Mouse (Mus musculus): ENCODE results near the gene Tmem273. TPM values are rescaled to one million over a fixed set of nuclear protein-coding genes. Genes with fewer than 3 reads are reported as not detected.

The Tmem273 gene
- polyA plus RNA-seq, 1 experiment from 2014 or later = 1.1 TPM

GRCm38 (mm10) chr14:32816533-32816932 is 30.8 kb downstream of the Tmem273 start:
- ATAC-seq (no peak), DNase-seq (no peak)
- H3K4me3 ChIP-seq (ENCODE audit: low read depth, low read length) = no peak overlapping the region
- no peaks in the 10 kb centered on the region for H3K4me1 ChIP-seq (ENCODE audit: insufficient read depth)
- no peaks in the 10 kb centered on the region for H3K27me3 ChIP-seq (ENCODE audit: insufficient read depth, low read length)
- TF ChIP-seq CTCF (IDR thresholded peaks at IDR 0.05; ENCODE audit: low read depth) (peak; percentile 22; the same call in 1 of the 2 replicates), EP300 (IDR thresholded peaks at IDR 0.05; ENCODE audit: low read depth) (no peak)
- no peaks in the 10 kb centered on the region for H3K36me3 ChIP-seq (replicated peaks; ENCODE audit: insufficient read depth, low read length)
- H3K9me3 ChIP-seq (ENCODE audit: low read length) = no peaks in the 10 kb centered on the region
- WGBS (ENCODE audit: insufficient replicate concordance) = 61% methylated on average over 4 of the region's 4 CpGs
- H3K27ac ChIP-seq (ENCODE audit: low read depth) = no peak overlapping the region
- no peak overlapping the region for H3K9ac ChIP-seq (replicated peaks)
- no peak overlapping the region for H3K4me2 ChIP-seq (ENCODE audit: low read depth, low read length)

- H3K27ac ChIP-seq (ENCODE audit: low read depth) = no peak overlapping the region
- no peaks in the 10 kb centered on the region for H3K27me3 ChIP-seq (ENCODE audit: insufficient read depth, low read length)
- no peak overlapping the region for H3K4me2 ChIP-seq (ENCODE audit: low read depth, low read length)
- DNase-seq = no peak
- ATAC-seq = no peak
- H3K4me3 ChIP-seq (ENCODE audit: low read depth, low read length) = no peak overlapping the region
- H3K9ac ChIP-seq (replicated peaks) = no peak overlapping the region
- no peaks in the 10 kb centered on the region for H3K4me1 ChIP-seq (ENCODE audit: insufficient read depth)
- H3K9me3 ChIP-seq (ENCODE audit: low read length) = no peaks in the 10 kb centered on the region
- 60% methylated on average over 7 of the region's 7 CpGs for WGBS (ENCODE audit: insufficient replicate concordance)
- no peak for TF ChIP-seq EP300 (IDR thresholded peaks at IDR 0.05; ENCODE audit: low read depth)
- TF ChIP-seq CTCF (IDR thresholded peaks at IDR 0.05; ENCODE audit: low read depth) = no peak
- no peaks in the 10 kb centered on the region for H3K36me3 ChIP-seq (replicated peaks; ENCODE audit: insufficient read depth, low read length)
Measured at GRCm38 (mm10) chr14:32817258-32817657, 31.5 kb downstream of the Tmem273 start.

- H3K27me3 ChIP-seq (ENCODE audit: insufficient read depth, low read length) = no peaks in the 10 kb centered on the region
- 63% methylated on average over 1 of the region's 1 CpGs for WGBS (ENCODE audit: insufficient replicate concordance)
- no peak overlapping the region for H3K9ac ChIP-seq (replicated peaks)
- no peaks in the 10 kb centered on the region; the same call in 1 of the 2 replicates for H3K4me1 ChIP-seq (ENCODE audit: insufficient read depth)
- no peak for ATAC-seq
- no peak overlapping the region for H3K27ac ChIP-seq (ENCODE audit: low read depth)
- DNase-seq = no peak
- no peak overlapping the region for H3K4me3 ChIP-seq (ENCODE audit: low read depth, low read length)
- H3K4me2 ChIP-seq (ENCODE audit: low read depth, low read length) = no peak overlapping the region
- no peaks in the 10 kb centered on the region for H3K36me3 ChIP-seq (replicated peaks; ENCODE audit: insufficient read depth, low read length)
- no peaks in the 10 kb centered on the region for H3K9me3 ChIP-seq (ENCODE audit: low read length)
- TF ChIP-seq EP300 (IDR thresholded peaks at IDR 0.05; ENCODE audit: low read depth) = no peak
- TF ChIP-seq CTCF (IDR thresholded peaks at IDR 0.05; ENCODE audit: low read depth) = no peak
Measured at GRCm38 (mm10) chr14:32819297-32819696, 33.5 kb downstream of the Tmem273 start.

- no peak overlapping the region for H3K27ac ChIP-seq (ENCODE audit: low read depth)
- ATAC-seq = no peak
- peaks cover 7% of the 10 kb centered on the region; the same call in 1 of the 2 replicates for H3K4me1 ChIP-seq (ENCODE audit: insufficient read depth)
- H3K9ac ChIP-seq (replicated peaks) = no peak overlapping the region
- no peak for DNase-seq
- TF ChIP-seq EP300 (IDR thresholded peaks at IDR 0.05; ENCODE audit: low read depth) (no peak), CTCF (IDR thresholded peaks at IDR 0.05; ENCODE audit: low read depth) (no peak)
- no peaks in the 10 kb centered on the region for H3K9me3 ChIP-seq (ENCODE audit: low read length)
- WGBS (ENCODE audit: insufficient replicate concordance) = 64% methylated on average over 4 of the region's 4 CpGs
- no peaks in the 10 kb centered on the region for H3K27me3 ChIP-seq (ENCODE audit: insufficient read depth, low read length)
- no peak overlapping the region for H3K4me3 ChIP-seq (ENCODE audit: low read depth, low read length)
- no peaks in the 10 kb centered on the region for H3K36me3 ChIP-seq (replicated peaks; ENCODE audit: insufficient read depth, low read length)
- no peak overlapping the region for H3K4me2 ChIP-seq (ENCODE audit: low read depth, low read length)
Measured at GRCm38 (mm10) chr14:32822812-32823211, 37.0 kb downstream of the Tmem273 start.

GRCm38 (mm10) chr14:32823861-32824260 is 38.1 kb downstream of the Tmem273 start:
- Histone ChIP-seq H3K27me3 (ENCODE audit: insufficient read depth, low read length) (no peaks in the 10 kb centered on the region), H3K4me1 (ENCODE audit: insufficient read depth) (peaks cover 14% of the 10 kb centered on the region), H3K9me3 (ENCODE audit: low read length) (no peaks in the 10 kb centered on the region), H3K4me2 (ENCODE audit: low read depth, low read length) (no peak overlapping the region), H3K4me3 (ENCODE audit: low read depth, low read length) (no peak overlapping the region), H3K36me3 (replicated peaks; ENCODE audit: insufficient read depth, low read length) (no peaks in the 10 kb centered on the region), H3K9ac (replicated peaks) (no peak overlapping the region), H3K27ac (ENCODE audit: low read depth) (no peak overlapping the region)
- ATAC-seq = no peak
- 44% methylated on average over 3 of the region's 3 CpGs for WGBS (ENCODE audit: insufficient replicate concordance)
- no peak; the same call in 1 of the 2 replicates for TF ChIP-seq CTCF (IDR thresholded peaks at IDR 0.05; ENCODE audit: low read depth)
- TF ChIP-seq EP300 (IDR thresholded peaks at IDR 0.05; ENCODE audit: low read depth) = no peak
- DNase-seq = no peak

- Histone ChIP-seq H3K4me1 (ENCODE audit: insufficient read depth) (peaks cover 14% of the 10 kb centered on the region), H3K27me3 (ENCODE audit: insufficient read depth, low read length) (no peaks in the 10 kb centered on the region), H3K9me3 (ENCODE audit: low read length) (no peaks in the 10 kb centered on the region), H3K27ac (ENCODE audit: low read depth) (no peak overlapping the region), H3K4me2 (ENCODE audit: low read depth, low read length) (no peak overlapping the region), H3K9ac (replicated peaks) (no peak overlapping the region), H3K4me3 (ENCODE audit: low read depth, low read length) (no peak overlapping the region), H3K36me3 (replicated peaks; ENCODE audit: insufficient read depth, low read length) (no peaks in the 10 kb centered on the region)
- no peak for DNase-seq
- WGBS (ENCODE audit: insufficient replicate concordance) = 60% methylated on average over 14 of the region's 14 CpGs
- ATAC-seq = no peak
- no peak for TF ChIP-seq CTCF (IDR thresholded peaks at IDR 0.05; ENCODE audit: low read depth)
Measured at GRCm38 (mm10) chr14:32824267-32825150, 38.7 kb downstream of the Tmem273 start.
